Mouse (Mus musculus) small intestine, adult 2 months (tissue): ENCODE data around the gene Bcas3.

ENCODE experiments used
- CTCF ChIP-seq: fragments of 200-500 bp; IDR thresholded peaks from 2 replicates; pipeline ENCODE4 v1.5.1; 2012; ENCODE audit warnings: low read depth, mild to moderate bottlenecking, control low read depth, inconsistent platforms, low read length, moderate library complexity, mixed read lengths; ENCODE audit not compliant: insufficient replicate concordance, insufficient read length; ENCODE audit errors: extremely low read depth
- POLR2A ChIP-seq: fragments of 200-500 bp; IDR thresholded peaks from 2 replicates; pipeline ENCODE4 v1.6.1; 2012; ENCODE audit warnings: low read depth, mild to moderate bottlenecking, control low read depth, inconsistent platforms, low read length, moderate library complexity

- TF ChIP-seq POLR2A (no peak), CTCF (no peak)
These were observed 354.5 kb downstream of the Bcas3 start for GRCm38 (mm10) chr11:85707496-85707895.
